Mouse (Mus musculus) MEL-GATA-1-ER (cell line): ENCODE results near the gene Coq10b.

Source experiments
- DNase-seq: peaks from one replicate; pipeline ENCODE4 v3.0.0-alpha.2; 2012; ENCODE audit warnings: low read depth; ENCODE audit errors: extremely low read depth

Coq10b gene

GRCm38 (mm10) chr1:55106919-55107585 is 54.5 kb downstream of the Coq10b start:
- DNase-seq = no peak

GRCm38 (mm10) chr1:55107644-55108043 is 55.1 kb downstream of the Coq10b start:
- DNase-seq = no peak

- DNase-seq = no peak
Observed at GRCm38 (mm10) chr1:55108473-55108872, 55.9 kb downstream of the Coq10b start.

- DNase-seq = no peak
Observed at GRCm38 (mm10) chr1:55109066-55109766, 56.6 kb downstream of the Coq10b start.
